Mouse (Mus musculus): ENCODE measurements at regions not wholly inside any gene's neighbourhood (a gene's known extent, or its start where the extent isn't known, plus 50 kb on each side); places are given as distances from the start of the nearest gene placed in this dataset.

GRCm38 (mm10) chr19:23044510-23045464 is 96.2 kb upstream of the Klf9 start:
- ATAC-seq (replicated peaks; ENCODE audit: low FRiP score), result no peak
- Histone ChIP-seq H3K4me2 (no peak overlapping the region), H3K27me3 (replicated peaks; ENCODE audit: control insufficient read depth, insufficient read depth, low read length) (no peaks in the 10 kb centered on the region), H3K36me3 (ENCODE audit: control insufficient read depth, insufficient read depth, low read length) (no peaks in the 10 kb centered on the region), H3K27ac (ENCODE audit: low read depth, low read length) (no peak overlapping the region), H3K4me3 (ENCODE audit: low read depth, low read length) (no peak overlapping the region), H3K9ac (ENCODE audit: low read depth, low read length) (no peak overlapping the region), H3K9me3 (ENCODE audit: control insufficient read depth, low read length) (no peaks in the 10 kb centered on the region), H3K4me1 (replicated peaks; ENCODE audit: control insufficient read depth, insufficient read depth, low read length) (no peaks in the 10 kb centered on the region)
- WGBS, result 72% methylated on average over 16 of the region's 16 CpGs
- no peak for DNase-seq (ENCODE audit: low spot score)

GRCm38 (mm10) chr19:23051456-23051855 is 89.6 kb upstream of the Klf9 start:
- WGBS, result 90% methylated on average over 4 of the region's 4 CpGs
- Histone ChIP-seq H3K36me3 (ENCODE audit: control insufficient read depth, insufficient read depth, low read length) (no peaks in the 10 kb centered on the region), H3K9me3 (ENCODE audit: control insufficient read depth, low read length) (no peaks in the 10 kb centered on the region), H3K4me1 (replicated peaks; ENCODE audit: control insufficient read depth, insufficient read depth, low read length) (no peaks in the 10 kb centered on the region), H3K4me3 (ENCODE audit: low read depth, low read length) (no peak overlapping the region), H3K9ac (ENCODE audit: low read depth, low read length) (no peak overlapping the region), H3K27me3 (replicated peaks; ENCODE audit: control insufficient read depth, insufficient read depth, low read length) (no peaks in the 10 kb centered on the region), H3K27ac (ENCODE audit: low read depth, low read length) (no peak overlapping the region), H3K4me2 (no peak overlapping the region)
- ATAC-seq (replicated peaks; ENCODE audit: low FRiP score) (no peak), DNase-seq (ENCODE audit: low spot score) (no peak)

- 64% methylated on average over 4 of the region's 4 CpGs for WGBS
- DNase-seq (ENCODE audit: low spot score) (no peak), ATAC-seq (replicated peaks; ENCODE audit: low FRiP score) (no peak)
- no peak overlapping the region for H3K4me3 ChIP-seq (ENCODE audit: low read depth, low read length)
- H3K27ac ChIP-seq (ENCODE audit: low read depth, low read length), result no peak overlapping the region
- H3K4me1 ChIP-seq (replicated peaks; ENCODE audit: control insufficient read depth, insufficient read depth, low read length), result peaks cover 5% of the 10 kb centered on the region; the same call in 1 of the 2 replicates
- no peak overlapping the region for H3K4me2 ChIP-seq
- H3K36me3 ChIP-seq (ENCODE audit: control insufficient read depth, insufficient read depth, low read length), result no peaks in the 10 kb centered on the region
- H3K9me3 ChIP-seq (ENCODE audit: control insufficient read depth, low read length), result no peaks in the 10 kb centered on the region
- H3K9ac ChIP-seq (ENCODE audit: low read depth, low read length), result no peak overlapping the region
- H3K27me3 ChIP-seq (replicated peaks; ENCODE audit: control insufficient read depth, insufficient read depth, low read length), result no peaks in the 10 kb centered on the region
These were observed 86.6 kb upstream of the Klf9 start for GRCm38 (mm10) chr19:23054440-23054839.

GRCm38 (mm10) chr19:23055916-23056805 is 84.9 kb upstream of the Klf9 start:
- no peaks in the 10 kb centered on the region for H3K36me3 ChIP-seq (ENCODE audit: control insufficient read depth, insufficient read depth, low read length)
- DNase-seq (ENCODE audit: low spot score), result no peak
- H3K27ac ChIP-seq (ENCODE audit: low read depth, low read length), result no peak overlapping the region
- ATAC-seq (replicated peaks; ENCODE audit: low FRiP score), result no peak
- WGBS, result 82% methylated on average over 5 of the region's 5 CpGs
- H3K27me3 ChIP-seq (replicated peaks; ENCODE audit: control insufficient read depth, insufficient read depth, low read length), result no peaks in the 10 kb centered on the region
- peaks cover 5% of the 10 kb centered on the region; the same call in 1 of the 2 replicates for H3K4me1 ChIP-seq (replicated peaks; ENCODE audit: control insufficient read depth, insufficient read depth, low read length)
- no peaks in the 10 kb centered on the region for H3K9me3 ChIP-seq (ENCODE audit: control insufficient read depth, low read length)
- no peak overlapping the region for H3K9ac ChIP-seq (ENCODE audit: low read depth, low read length)
- H3K4me2 ChIP-seq, result peak overlapping the region; percentile 70; the same call in 1 of the 2 replicates
- H3K4me3 ChIP-seq (ENCODE audit: low read depth, low read length), result no peak overlapping the region

GRCm38 (mm10) chr19:23056851-23057707 is 83.9 kb upstream of the Klf9 start:
- DNase-seq (ENCODE audit: low spot score), result peak; percentile 58
- no peaks in the 10 kb centered on the region for H3K9me3 ChIP-seq (ENCODE audit: control insufficient read depth, low read length)
- peak overlapping the region; percentile 37 for H3K4me3 ChIP-seq (ENCODE audit: low read depth, low read length)
- peaks cover 5% of the 10 kb centered on the region; the same call in 1 of the 2 replicates for H3K4me1 ChIP-seq (replicated peaks; ENCODE audit: control insufficient read depth, insufficient read depth, low read length)
- peak overlapping the region; percentile 48 for H3K9ac ChIP-seq (ENCODE audit: low read depth, low read length)
- no peaks in the 10 kb centered on the region for H3K36me3 ChIP-seq (ENCODE audit: control insufficient read depth, insufficient read depth, low read length)
- H3K27me3 ChIP-seq (replicated peaks; ENCODE audit: control insufficient read depth, insufficient read depth, low read length), result no peaks in the 10 kb centered on the region
- 3% methylated on average over 32 of the region's 32 CpGs for WGBS
- peak overlapping the region; percentile 70 for H3K4me2 ChIP-seq
- ATAC-seq (replicated peaks; ENCODE audit: low FRiP score), result peak; percentile 57; the same call in 1 of the 2 replicates
- no peak overlapping the region for H3K27ac ChIP-seq (ENCODE audit: low read depth, low read length)

- no peak overlapping the region for H3K9ac ChIP-seq (ENCODE audit: low read depth, low read length)
- ATAC-seq (replicated peaks; ENCODE audit: low FRiP score) (0 out of 2 replicates have a peak, but pooled peaks have one; percentile 31), DNase-seq (ENCODE audit: low spot score) (peak; percentile 41)
- WGBS, result 33% methylated on average over 11 of the region's 11 CpGs
- H3K4me1 ChIP-seq (replicated peaks; ENCODE audit: control insufficient read depth, insufficient read depth, low read length), result peaks cover 5% of the 10 kb centered on the region; the same call in 1 of the 2 replicates
- peak overlapping the region; percentile 37 for H3K4me3 ChIP-seq (ENCODE audit: low read depth, low read length)
- no peak overlapping the region for H3K27ac ChIP-seq (ENCODE audit: low read depth, low read length)
- no peaks in the 10 kb centered on the region for H3K36me3 ChIP-seq (ENCODE audit: control insufficient read depth, insufficient read depth, low read length)
- H3K9me3 ChIP-seq (ENCODE audit: control insufficient read depth, low read length), result no peaks in the 10 kb centered on the region
- H3K27me3 ChIP-seq (replicated peaks; ENCODE audit: control insufficient read depth, insufficient read depth, low read length), result no peaks in the 10 kb centered on the region
- peak overlapping the region; percentile 70 for H3K4me2 ChIP-seq
These were observed 83.1 kb upstream of the Klf9 start for GRCm38 (mm10) chr19:23057739-23058501.

- WGBS, result 57% methylated on average over 4 of the region's 4 CpGs
- no peak overlapping the region for H3K27ac ChIP-seq (ENCODE audit: low read depth, low read length)
- no peaks in the 10 kb centered on the region for H3K9me3 ChIP-seq (ENCODE audit: control insufficient read depth, low read length)
- H3K4me2 ChIP-seq, result no peak overlapping the region
- H3K36me3 ChIP-seq (ENCODE audit: control insufficient read depth, insufficient read depth, low read length), result no peaks in the 10 kb centered on the region
- DNase-seq (ENCODE audit: low spot score) (no peak), ATAC-seq (replicated peaks; ENCODE audit: low FRiP score) (no peak)
- no peaks in the 10 kb centered on the region for H3K27me3 ChIP-seq (replicated peaks; ENCODE audit: control insufficient read depth, insufficient read depth, low read length)
- peaks cover 5% of the 10 kb centered on the region; the same call in 1 of the 2 replicates for H3K4me1 ChIP-seq (replicated peaks; ENCODE audit: control insufficient read depth, insufficient read depth, low read length)
- H3K4me3 ChIP-seq (ENCODE audit: low read depth, low read length), result no peak overlapping the region
- no peak overlapping the region for H3K9ac ChIP-seq (ENCODE audit: low read depth, low read length)
These were observed 82.5 kb upstream of the Klf9 start for GRCm38 (mm10) chr19:23058502-23058900.

Measured in liver, embryonic 11.5 days (tissue).